Mouse (Mus musculus) heart, embryonic 11.5 days (tissue): ENCODE data around the gene Ralb. TPM values are rescaled to one million over a fixed set of nuclear protein-coding genes. Genes with fewer than 3 reads are reported as not detected.

Experiments used
- ATAC-seq: fragments of 200-750 bp; cut with Nextera tagmentation; replicated peaks from 2 replicates; pipeline ENCODE4 v1.8.0; 2017; ENCODE audit warnings: moderate library complexity; ENCODE audit not compliant: insufficient number of reproducible peaks, low FRiP score, low TSS enrichment
- H3K27ac ChIP-seq: fragments of 300-500 bp; sonication (generic); 2 replicates; pipeline ENCODE4 v1.5.1; 2014; ENCODE audit warnings: mild to moderate bottlenecking, low read depth, low read length
- H3K27me3 ChIP-seq: fragments of 300-500 bp; sonication (generic); 2 replicates; pipeline ENCODE4 v1.6.1; 2014; ENCODE audit warnings: mild to moderate bottlenecking, low read length, mixed read lengths; ENCODE audit not compliant: control insufficient read depth, insufficient read depth
- H3K36me3 ChIP-seq: fragments of 300-500 bp; sonication (generic); 2 replicates; pipeline ENCODE4 v1.6.1; 2014; ENCODE audit warnings: mild to moderate bottlenecking, low read length, moderate library complexity, mixed read lengths; ENCODE audit not compliant: control insufficient read depth, insufficient read depth
- H3K4me1 ChIP-seq: fragments of 300-500 bp; sonication (generic); 2 replicates; pipeline ENCODE4 v1.6.1; 2014; ENCODE audit warnings: low read length; ENCODE audit not compliant: control insufficient read depth, insufficient read depth
- H3K4me2 ChIP-seq: fragments of 300-500 bp; sonication (generic); 2 replicates; pipeline ENCODE4 v1.6.1; 2014; ENCODE audit warnings: mild to moderate bottlenecking, moderate library complexity
- H3K4me3 ChIP-seq: fragments of 300-500 bp; sonication (generic); 2 replicates; pipeline ENCODE4 v1.5.1; 2014; ENCODE audit warnings: low read depth, low read length
- H3K9ac ChIP-seq: fragments of 300-500 bp; sonication (generic); 2 replicates; pipeline ENCODE4 v1.6.1; 2014; ENCODE audit warnings: mild to moderate bottlenecking, low read depth, low read length, moderate library complexity
- H3K9me3 ChIP-seq: fragments of 300-500 bp; sonication (generic); replicated peaks from 2 replicates; pipeline ENCODE4 v1.6.1; 2016; ENCODE audit warnings: low read length; ENCODE audit not compliant: control insufficient read depth
- WGBS: fragments of 180-500 bp; shearing (Covaris S2); extraction: QIAGEN DNeasy Blood & Tissue Kit; methylation state at CpG from one replicate; pipeline ENCODE4 v1.1.7; 2014; ENCODE audit not compliant: insufficient replicate concordance; 5-methylcytosine and 5-hydroxymethylcytosine counted together
- polyA plus RNA-seq: library from polyadenylated mRNA; unstranded; fragments of >200 nt; fragmentation: Nextera tagmentation; extraction: Ambion mirVana; gene quantifications from 2 replicates; pipeline ENCODE4 v1.2.1, GENCODE M21; 2014

Gene Ralb
- polyA plus RNA-seq, 1 experiment from 2014 or later = 146 TPM

DNA sequence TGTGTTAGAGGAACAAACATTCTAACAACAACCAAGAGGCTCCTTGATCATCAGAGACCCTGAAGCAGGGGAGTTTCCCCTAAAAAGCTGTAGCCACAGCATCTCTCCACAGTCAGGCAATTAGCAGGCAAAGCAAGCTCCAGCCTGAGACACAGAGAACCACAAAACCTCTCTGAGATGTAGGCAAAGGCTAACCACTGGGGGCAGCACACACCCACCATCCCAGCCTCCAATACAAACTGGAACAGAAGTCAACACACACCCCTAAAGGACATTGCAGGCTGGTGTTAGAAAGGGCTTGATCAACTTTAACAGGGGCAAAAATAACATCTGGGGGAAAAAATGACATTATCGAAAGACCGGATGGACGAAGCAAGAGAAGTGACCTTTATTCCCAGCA is 20.1 kb downstream of the Ralb start:
- Histone ChIP-seq H3K4me2 (no peak overlapping the region), H3K27ac (no peak overlapping the region), H3K27me3 (no peaks in the 10 kb centered on the region), H3K9me3 (no peaks in the 10 kb centered on the region), H3K36me3 (peaks cover 3% of the 10 kb centered on the region; the same call in 1 of the 2 replicates), H3K4me1 (peaks cover 25% of the 10 kb centered on the region), H3K9ac (no peak overlapping the region), H3K4me3 (no peak overlapping the region)
- WGBS = 43% methylated on average over 3 of the region's 3 CpGs
- no peak for ATAC-seq

DNA sequence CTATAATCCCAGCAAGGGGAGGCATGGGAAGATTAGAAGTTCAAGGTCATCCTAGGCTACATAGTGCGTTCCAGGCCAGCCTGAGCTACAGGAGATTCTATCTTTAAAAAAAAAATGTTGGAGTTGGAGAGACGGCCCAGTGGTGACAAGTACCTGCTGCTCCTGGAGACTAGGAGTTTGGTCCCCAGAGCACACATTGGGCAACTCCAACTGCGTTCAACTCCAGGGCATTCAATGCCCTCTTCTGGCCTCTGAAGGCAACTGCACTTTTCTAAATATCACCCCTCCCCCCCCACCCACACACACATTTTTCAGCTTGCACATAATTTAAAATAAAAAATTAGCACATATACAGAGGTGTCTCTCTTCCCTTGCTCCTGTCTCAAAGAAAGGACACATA is 21.7 kb downstream of the Ralb start:
- H3K27me3 ChIP-seq = no peaks in the 10 kb centered on the region
- H3K4me1 ChIP-seq = peaks cover 21% of the 10 kb centered on the region
- no peak for ATAC-seq
- no peak overlapping the region for H3K27ac ChIP-seq
- H3K9me3 ChIP-seq = no peaks in the 10 kb centered on the region
- H3K9ac ChIP-seq = no peak overlapping the region
- WGBS = 52% methylated on average over 3 of the region's 3 CpGs
- no peak overlapping the region for H3K4me3 ChIP-seq
- peaks cover 3% of the 10 kb centered on the region for H3K36me3 ChIP-seq
- H3K4me2 ChIP-seq = no peak overlapping the region

DNA sequence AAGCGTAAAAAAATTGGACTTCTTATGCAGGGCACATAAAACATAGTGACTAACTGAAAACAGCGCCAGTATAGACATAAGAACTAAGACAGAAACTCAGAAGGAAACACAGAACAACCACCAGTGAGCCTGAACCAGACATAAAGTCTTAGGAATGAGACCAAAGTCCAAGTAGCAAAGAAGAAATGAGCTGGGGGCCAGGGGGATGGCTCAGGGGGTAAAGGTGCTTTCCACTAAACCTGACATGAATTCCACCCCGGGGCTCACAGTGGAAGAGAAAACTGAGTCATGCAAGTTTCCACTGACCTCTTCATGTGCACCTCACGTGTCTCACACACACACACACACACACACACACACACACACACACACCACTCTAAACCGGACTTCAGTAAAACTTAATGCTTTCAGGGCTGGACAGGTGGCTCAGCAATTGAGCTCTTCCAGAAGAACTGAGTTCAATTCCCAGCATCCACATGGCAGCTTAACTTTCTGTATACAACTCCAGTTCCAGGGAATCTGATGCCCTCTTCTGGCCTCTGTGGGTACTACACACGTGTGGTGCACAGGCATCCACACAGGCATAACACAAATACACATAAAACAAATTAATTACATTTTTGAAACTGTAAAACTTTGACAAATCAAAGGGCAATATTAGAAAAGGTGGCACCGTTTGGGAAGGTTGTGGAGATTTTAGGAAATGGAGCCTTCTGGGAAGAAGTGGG is 23.2 kb downstream of the Ralb start:
- H3K9me3 ChIP-seq = no peaks in the 10 kb centered on the region
- WGBS = 92% methylated on average over 7 of the region's 7 CpGs
- H3K4me3 ChIP-seq = no peak overlapping the region
- H3K4me1 ChIP-seq = peaks cover 7% of the 10 kb centered on the region
- no peaks in the 10 kb centered on the region for H3K27me3 ChIP-seq
- no peak for ATAC-seq
- H3K27ac ChIP-seq = no peak overlapping the region
- peaks cover 7% of the 10 kb centered on the region for H3K36me3 ChIP-seq
- no peak overlapping the region for H3K9ac ChIP-seq
- no peak overlapping the region for H3K4me2 ChIP-seq

GRCm38 (mm10) chr1:119480678-119481077 is 23.9 kb downstream of the Ralb start:
- no peak overlapping the region for H3K4me3 ChIP-seq
- H3K27me3 ChIP-seq = no peaks in the 10 kb centered on the region
- H3K4me1 ChIP-seq = no peaks in the 10 kb centered on the region; the same call in 1 of the 2 replicates
- H3K9me3 ChIP-seq = no peaks in the 10 kb centered on the region
- H3K9ac ChIP-seq = no peak overlapping the region
- H3K4me2 ChIP-seq = no peak overlapping the region
- WGBS = 91% methylated on average over 8 of the region's 8 CpGs
- H3K36me3 ChIP-seq = peaks cover 7% of the 10 kb centered on the region
- H3K27ac ChIP-seq = no peak overlapping the region
- no peak for ATAC-seq

DNA sequence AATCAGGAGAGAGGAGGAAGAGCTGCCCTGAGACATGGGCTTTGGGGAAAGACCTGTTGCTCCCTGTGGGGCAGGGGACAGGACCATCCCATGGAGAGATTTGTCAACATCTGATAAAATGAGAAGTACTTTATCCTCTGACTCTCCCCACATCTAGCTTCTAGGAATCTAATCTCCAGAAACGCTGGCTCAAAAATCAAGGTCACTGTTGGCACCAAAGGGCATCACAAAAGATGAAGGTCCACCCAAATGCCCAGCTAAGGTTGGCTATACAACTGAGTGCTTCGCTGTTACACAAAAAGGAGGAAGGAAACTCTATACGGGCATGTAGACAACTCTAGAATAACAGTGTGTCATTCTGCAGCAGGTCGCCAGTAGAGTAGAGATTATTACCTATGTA is 25.0 kb downstream of the Ralb start:
- Histone ChIP-seq H3K4me1 (no peaks in the 10 kb centered on the region), H3K27me3 (no peaks in the 10 kb centered on the region), H3K9ac (no peak overlapping the region), H3K36me3 (peaks cover 7% of the 10 kb centered on the region), H3K27ac (no peak overlapping the region), H3K4me2 (no peak overlapping the region), H3K4me3 (no peak overlapping the region), H3K9me3 (no peaks in the 10 kb centered on the region)
- ATAC-seq = no peak
- 67% methylated on average over 4 of the region's 4 CpGs for WGBS

- Histone ChIP-seq H3K4me3 (no peak overlapping the region), H3K27me3 (no peaks in the 10 kb centered on the region), H3K4me1 (peaks cover 10% of the 10 kb centered on the region), H3K36me3 (peaks cover 4% of the 10 kb centered on the region), H3K9ac (no peak overlapping the region), H3K27ac (no peak overlapping the region), H3K4me2 (no peak overlapping the region), H3K9me3 (no peaks in the 10 kb centered on the region)
- no peak for ATAC-seq
- 74% methylated on average over 7 of the region's 7 CpGs for WGBS
Observed at GRCm38 (mm10) chr1:119476905-119477353, 27.7 kb downstream of the Ralb start.

DNA sequence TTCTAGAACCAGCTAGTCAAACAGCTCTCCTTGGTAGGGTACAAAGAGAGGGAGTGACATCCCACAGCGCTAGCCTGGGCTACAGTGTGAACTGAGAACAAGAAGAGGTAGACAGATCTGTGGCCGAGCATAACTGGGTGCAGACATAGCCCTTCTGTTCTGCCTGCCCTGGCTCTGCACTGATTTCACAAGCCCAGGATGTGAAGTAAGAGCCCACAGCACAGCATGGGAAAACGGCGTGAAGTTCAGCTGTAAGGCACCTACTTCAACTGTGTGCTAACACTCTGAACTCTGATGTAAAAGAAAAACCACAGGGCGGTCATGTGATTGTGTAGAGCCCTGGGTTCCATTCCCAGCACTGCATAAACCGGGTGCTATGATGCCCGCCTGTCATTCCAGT is 29.9 kb downstream of the Ralb start:
- Histone ChIP-seq H3K27ac (no peak overlapping the region), H3K4me1 (peaks cover 10% of the 10 kb centered on the region), H3K36me3 (peaks cover 12% of the 10 kb centered on the region), H3K4me2 (no peak overlapping the region), H3K27me3 (no peaks in the 10 kb centered on the region), H3K9me3 (no peaks in the 10 kb centered on the region), H3K4me3 (no peak overlapping the region), H3K9ac (no peak overlapping the region)
- 83% methylated on average over 7 of the region's 7 CpGs for WGBS
- ATAC-seq = no peak

DNA sequence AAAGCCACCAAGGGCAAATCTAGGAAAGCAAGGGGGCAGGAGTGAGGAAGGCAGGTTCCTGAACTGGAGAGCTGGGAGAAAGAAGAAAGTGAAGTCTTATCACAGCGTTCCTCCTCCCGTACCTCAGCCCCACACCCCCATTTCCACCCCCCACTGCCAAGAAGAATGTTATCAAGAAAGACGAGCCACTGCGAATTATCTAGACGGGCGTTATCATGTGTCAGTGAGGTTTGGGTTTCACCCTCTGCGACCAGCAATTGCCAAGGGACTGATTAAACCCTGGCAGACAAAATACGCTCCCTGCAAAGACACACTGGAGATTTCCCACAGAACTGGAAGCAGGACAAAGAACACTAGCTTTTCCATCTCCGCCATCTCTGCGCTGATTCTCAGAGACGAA is 31.9 kb downstream of the Ralb start:
- Histone ChIP-seq H3K9me3 (no peaks in the 10 kb centered on the region), H3K36me3 (peaks cover 15% of the 10 kb centered on the region), H3K27me3 (no peaks in the 10 kb centered on the region), H3K4me3 (no peak overlapping the region), H3K9ac (peak overlapping the region; percentile 43; the same call in 1 of the 2 replicates), H3K4me2 (peak overlapping the region; percentile 32; the same call in 1 of the 2 replicates), H3K4me1 (peaks cover 10% of the 10 kb centered on the region), H3K27ac (peak overlapping the region; percentile 64)
- ATAC-seq = no peak; the same call in 1 of the 2 replicates
- WGBS = 14% methylated on average over 11 of the region's 11 CpGs
